Mouse (Mus musculus) urinary bladder, postnatal 10 days (tissue): Measurements from ENCODE around the gene Usp24.

Source experiments
- DNase-seq: peaks from one replicate; pipeline ENCODE4 v3.0.0; 2022; ENCODE audit warnings: low spot score

The Usp24 gene

GRCm38 (mm10) chr4:106430431-106430830, 114.4 kb downstream of the Usp24 start:
- no peak for DNase-seq

DNA sequence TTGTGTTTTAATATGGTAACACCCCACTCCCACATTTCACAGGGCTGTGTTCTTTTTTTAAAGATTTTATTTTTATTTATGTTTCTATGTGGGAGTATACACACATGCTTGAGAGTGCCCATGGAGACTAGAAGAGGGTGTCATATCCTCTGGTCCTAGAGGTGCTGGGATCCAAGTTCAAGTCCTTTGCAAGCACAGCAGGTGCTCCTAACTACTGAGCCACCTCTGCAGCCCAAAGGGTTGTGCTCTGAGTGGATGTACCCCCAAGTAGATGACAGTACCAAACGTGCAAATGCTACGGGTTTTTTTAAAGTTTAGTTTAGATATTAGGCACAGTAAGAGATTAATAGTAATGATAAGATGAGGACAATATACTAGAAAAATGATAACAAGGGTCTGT, 119.4 kb downstream of the Usp24 start:
- no peak for DNase-seq

- DNase-seq: no peak
Observed at GRCm38 (mm10) chr4:106436475-106436874, 120.5 kb downstream of the Usp24 start.

DNA sequence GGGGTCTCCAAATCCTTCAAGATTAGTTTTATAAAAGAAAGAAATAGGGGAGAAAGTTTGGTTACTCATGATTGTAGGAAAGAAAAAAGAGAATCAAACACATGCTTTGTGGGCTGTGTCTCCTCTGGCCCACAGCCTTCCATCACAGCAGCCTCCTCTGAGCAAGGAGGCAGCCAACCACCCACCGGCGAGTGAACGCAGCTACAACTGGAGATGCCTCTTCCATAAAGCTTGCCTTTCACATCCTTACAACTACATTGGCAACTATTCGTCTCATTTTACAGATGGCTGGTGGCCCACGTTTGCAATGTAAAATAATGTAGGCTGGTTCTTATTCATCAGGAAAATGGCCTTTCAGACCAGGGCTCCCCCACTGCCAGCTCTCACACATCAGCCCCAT, 121.2 kb downstream of the Usp24 start:
- DNase-seq: no peak

DNA sequence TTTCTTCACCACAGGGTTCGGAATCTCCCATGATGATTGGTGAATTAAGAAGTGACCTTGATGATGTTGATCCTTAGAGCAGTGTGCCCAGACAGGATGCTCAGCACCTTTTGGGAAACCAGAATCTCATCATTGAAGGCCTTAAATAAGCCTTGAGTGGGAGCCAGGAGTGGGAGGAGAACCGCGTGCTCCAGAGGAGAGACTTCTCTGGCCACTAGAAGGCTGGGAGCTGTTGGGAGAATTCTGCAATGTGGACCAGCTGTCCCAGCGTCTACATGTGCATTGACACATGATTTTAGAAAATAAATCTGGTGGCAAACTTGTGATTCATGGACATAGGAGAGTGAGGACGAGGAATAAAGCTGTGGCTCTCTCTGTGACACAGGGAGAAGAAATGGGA, 122.8 kb downstream of the Usp24 start:
- DNase-seq: no peak

DNA sequence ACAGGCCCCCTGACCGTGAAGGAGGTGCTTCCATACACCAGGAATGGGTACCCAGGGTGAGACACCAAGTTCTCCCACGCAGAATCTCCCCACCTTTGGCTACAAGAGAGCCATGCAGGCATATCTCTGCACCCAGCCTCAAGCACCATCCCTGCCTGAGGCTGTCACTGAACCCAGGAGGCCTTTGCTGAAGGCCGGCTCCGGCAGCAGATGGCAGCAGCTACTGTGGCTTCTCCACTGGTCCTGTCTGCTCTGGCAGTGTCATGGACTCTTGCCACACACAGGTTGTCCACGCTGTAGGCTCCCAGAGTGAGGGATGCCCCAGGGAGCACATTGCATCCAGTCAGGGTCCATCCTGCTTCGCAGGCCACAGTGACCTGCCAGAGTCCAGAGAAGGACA, 127.2 kb downstream of the Usp24 start:
- no peak for DNase-seq

DNA sequence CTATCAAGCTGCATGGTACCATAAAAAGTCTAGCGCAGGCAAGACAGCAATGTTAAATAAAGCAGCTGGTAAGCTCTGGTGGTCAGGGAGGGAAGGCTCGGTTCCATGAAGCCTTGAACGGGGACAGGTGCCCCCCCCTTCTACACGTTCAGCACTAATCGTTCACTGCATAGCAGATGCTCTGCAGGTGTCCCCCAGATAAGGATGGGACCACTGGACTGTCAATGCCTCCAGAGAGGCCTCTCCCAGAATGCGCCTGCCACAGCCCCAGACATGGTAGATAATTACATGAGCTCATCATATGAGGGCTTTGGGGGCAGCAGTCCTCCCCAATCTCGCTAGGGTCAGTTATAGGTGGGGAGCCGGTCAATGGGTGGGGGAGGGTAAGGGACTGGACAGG, 133.3 kb downstream of the Usp24 start:
- DNase-seq: no peak

DNA sequence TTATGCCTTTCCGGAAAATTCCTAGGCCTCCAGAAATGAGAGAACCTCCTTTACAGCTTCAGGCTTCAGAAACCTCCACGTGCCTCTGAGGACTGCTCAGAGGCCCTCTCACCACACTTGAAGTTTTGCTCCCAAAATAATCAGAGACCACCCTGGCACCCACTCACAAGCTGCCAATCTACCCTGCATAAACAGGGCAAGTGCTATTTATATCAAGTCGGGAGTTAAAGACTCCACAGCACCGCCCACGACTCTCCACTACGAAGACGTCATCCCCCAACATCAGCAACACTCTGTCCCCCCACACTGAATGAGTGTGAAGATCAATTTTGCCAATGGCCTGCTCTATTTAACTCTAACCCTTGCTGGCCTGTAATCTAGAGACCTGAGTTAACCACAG, 136.4 kb downstream of the Usp24 start:
- DNase-seq: no peak

GRCm38 (mm10) chr4:106453108-106453507, 137.1 kb downstream of the Usp24 start:
- no peak for DNase-seq

DNA sequence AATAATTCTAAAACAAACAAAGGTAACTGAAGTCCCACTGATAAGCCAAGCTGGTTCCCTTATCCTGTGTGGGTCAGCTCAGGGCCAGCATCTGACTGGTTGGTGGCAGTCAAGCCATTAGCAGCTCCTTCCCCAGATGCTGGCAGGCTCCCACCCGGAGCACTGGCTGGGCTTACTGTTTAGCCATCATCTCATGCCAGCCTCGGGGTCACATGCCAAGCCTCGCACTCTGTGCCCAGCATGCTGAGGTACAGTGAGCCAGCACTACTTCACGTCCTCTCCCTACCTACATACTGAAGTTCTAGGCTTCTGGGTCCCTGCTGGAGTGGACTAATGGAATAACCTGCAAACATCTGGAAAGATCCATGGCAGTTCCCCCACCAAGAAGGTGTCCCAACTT, 137.5 kb downstream of the Usp24 start:
- no peak for DNase-seq

DNA sequence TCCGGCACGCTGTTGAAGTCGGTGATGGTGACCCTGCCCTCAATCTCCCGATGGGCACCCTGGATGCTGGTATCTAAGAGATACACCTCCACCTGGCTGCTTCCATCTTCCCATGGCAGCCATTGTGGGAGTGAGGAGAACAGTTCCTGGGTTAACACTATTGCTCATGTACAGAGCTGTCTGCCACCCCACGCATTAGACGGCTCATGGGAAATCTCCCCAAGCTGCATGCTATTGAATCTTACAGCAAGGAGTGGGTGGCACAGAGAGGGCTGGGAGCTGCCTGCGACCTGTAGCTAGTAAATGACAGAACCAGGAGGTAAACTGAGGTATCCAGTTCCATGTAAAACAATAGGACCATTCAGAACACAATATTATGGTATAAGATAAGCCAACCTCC, 138.5 kb downstream of the Usp24 start:
- DNase-seq: no peak

DNA sequence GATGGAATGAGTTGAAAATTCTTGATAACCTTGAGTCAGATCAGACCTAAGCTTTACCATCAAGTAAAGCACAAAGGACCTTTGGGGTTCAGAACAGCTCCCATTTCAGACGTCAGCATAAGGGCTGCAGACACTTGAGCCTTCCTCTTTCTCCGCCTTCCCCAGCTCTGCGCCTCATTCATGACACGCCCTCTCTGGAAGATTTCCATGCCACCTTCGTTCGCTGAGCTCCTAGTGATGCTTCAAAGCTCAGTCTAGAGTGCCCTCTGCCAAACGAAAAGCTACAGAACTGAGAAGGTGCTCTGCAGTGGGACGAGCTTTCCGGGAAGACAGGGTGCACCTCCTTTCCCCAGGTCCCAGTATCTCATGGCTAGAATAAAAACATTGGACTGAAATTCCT, 146.0 kb downstream of the Usp24 start:
- no peak for DNase-seq

DNA sequence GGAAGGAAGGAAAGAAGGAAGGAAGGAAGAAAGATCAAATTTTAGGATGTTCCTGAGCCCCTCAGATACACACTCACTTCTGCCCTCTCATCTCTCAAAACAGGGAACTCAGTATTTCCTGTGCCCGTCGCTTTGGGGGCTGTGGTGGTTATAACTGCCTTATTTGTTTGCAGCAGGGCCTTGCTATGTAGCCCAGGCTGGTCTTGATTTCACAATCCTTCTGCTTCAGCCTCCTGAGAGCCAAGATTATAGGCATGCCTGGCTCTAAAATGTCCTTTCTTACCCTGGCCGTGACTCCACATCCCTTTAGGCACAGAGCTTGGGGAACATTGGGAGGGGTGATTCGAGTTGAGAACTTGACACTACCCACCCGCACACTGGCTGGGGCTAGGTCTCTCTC, 146.5 kb downstream of the Usp24 start:
- no peak for DNase-seq

- no peak for DNase-seq
Observed at GRCm38 (mm10) chr4:106463174-106463801, 147.3 kb downstream of the Usp24 start.

GRCm38 (mm10) chr4:106467420-106468110, 151.6 kb downstream of the Usp24 start:
- no peak for DNase-seq

- no peak for DNase-seq
Observed at GRCm38 (mm10) chr4:106470921-106471320, 154.9 kb downstream of the Usp24 start.

- no peak for DNase-seq
Observed at GRCm38 (mm10) chr4:106472335-106472734, 156.3 kb downstream of the Usp24 start.

DNA sequence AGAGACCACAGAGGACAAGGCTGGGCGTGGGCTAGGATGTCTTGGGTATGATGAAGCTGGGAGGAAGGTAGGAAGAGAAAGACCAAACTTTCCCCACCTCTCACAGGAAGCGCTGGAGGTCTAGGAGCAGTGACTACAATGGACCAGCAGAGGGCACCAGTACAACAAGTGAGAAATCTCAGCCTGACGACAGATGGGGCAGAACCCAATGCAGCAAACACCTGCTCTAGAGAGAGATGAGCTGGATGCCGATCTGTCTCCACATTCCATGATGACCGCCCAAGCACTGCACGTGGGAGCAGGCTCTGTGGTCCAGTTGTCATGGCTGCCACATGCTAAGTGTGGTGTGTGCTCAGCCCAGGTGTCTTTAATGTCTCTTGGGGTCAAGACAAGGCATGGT, 158.2 kb downstream of the Usp24 start:
- DNase-seq: no peak

DNA sequence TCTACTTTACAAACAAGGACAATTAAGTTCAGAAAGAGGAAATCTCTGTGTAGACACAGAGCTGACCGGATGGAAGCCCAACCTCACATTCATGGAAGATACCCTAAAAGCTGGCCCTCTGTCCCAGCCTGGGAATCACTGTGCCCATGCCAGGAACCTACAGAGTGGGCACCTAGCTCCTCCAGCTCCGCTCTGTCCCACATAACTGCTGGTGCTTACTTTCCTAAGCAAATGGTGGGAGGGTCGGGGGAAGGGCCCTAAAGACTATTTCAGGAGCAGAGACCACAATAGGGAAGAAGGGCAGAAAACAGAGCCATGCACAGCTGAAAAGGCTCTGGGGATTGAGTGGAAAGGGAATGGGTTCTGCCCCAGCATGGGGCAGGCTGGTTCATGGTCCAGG, 164.5 kb downstream of the Usp24 start:
- no peak for DNase-seq

GRCm38 (mm10) chr4:106483215-106483727, 167.3 kb downstream of the Usp24 start:
- DNase-seq: no peak

DNA sequence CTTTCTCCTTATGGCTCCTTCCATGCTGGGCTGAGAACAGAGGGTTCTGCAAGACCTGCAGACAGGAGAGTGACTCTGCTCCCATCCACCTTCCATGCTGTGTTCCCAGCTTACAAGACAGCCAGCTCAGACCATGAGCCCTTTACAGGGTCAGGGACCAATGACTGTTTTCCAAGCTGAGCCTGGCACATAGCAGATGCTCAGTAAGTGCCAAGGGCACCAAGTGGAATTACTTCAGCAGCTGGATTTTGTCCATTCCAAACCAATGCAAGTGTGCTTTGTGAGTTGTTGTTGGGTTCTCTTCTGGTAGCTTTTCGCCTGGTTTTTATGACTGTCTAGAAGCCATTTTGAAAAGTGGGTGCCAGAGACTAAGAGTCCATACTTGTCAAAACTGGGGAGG, 167.8 kb downstream of the Usp24 start:
- DNase-seq: no peak

GRCm38 (mm10) chr4:106490620-106491019, 174.6 kb downstream of the Usp24 start:
- DNase-seq: no peak
